40 mouse cellular contexts compared by ENCODE assay signal in genomic region chr19:46169913-46170312, GRCm38 (mm10). TPM values are rescaled to one million over a fixed set of nuclear protein-coding genes. Genes with fewer than 3 reads are reported as not detected.
"Had no signal": no experiment of that assay in that cellular context is flagged by ENCODE, and none has a peak within 500 bp of the region (broad histone marks: within the 10 kb centered on the region; RNA-seq: fewer than 3 reads in every experiment).

No protein-coding gene starts in this region.

- H3K9me3 ChIP-seq: heart, embryonic 13.5 days; heart, embryonic 15.5 days; hindbrain, embryonic 13.5 days; hindbrain, embryonic 15.5 days; kidney, embryonic 15.5 days; limb, embryonic 13.5 days; limb, embryonic 15.5 days; liver, embryonic 12.5 days had no signal

- H3K4me2 ChIP-seq: heart, embryonic 11.5 days; heart, embryonic 13.5 days; heart, embryonic 15.5 days; hindbrain, embryonic 13.5 days; hindbrain, embryonic 15.5 days; kidney, embryonic 15.5 days; limb, embryonic 13.5 days; limb, embryonic 15.5 days; liver, embryonic 12.5 days had no signal

- H3K9ac ChIP-seq: heart, embryonic 13.5 days; heart, embryonic 15.5 days; hindbrain, embryonic 13.5 days; hindbrain, embryonic 15.5 days; kidney, embryonic 15.5 days; limb, embryonic 13.5 days; limb, embryonic 15.5 days; liver, embryonic 12.5 days; liver, embryonic 14.5 days had no signal

- ATAC-seq: hindbrain, postnatal 0 days; intestine, embryonic 16.5 days; liver, embryonic 12.5 days had no signal

- H3K4me1 ChIP-seq: heart, embryonic 13.5 days; heart, embryonic 15.5 days; hindbrain, embryonic 13.5 days; hindbrain, embryonic 15.5 days; kidney, embryonic 15.5 days; limb, embryonic 13.5 days; limb, embryonic 15.5 days; liver, embryonic 12.5 days had no signal

- H3K4me3 ChIP-seq: heart, embryonic 13.5 days; heart, embryonic 15.5 days; hindbrain, embryonic 13.5 days; hindbrain, embryonic 15.5 days; kidney, embryonic 15.5 days; limb, embryonic 13.5 days; limb, embryonic 15.5 days; liver, embryonic 12.5 days had no signal

- H3K27ac ChIP-seq: heart, embryonic 13.5 days; heart, embryonic 15.5 days; hindbrain, embryonic 13.5 days; hindbrain, embryonic 15.5 days; hindbrain, postnatal 0 days; kidney, embryonic 15.5 days; kidney, postnatal 0 days; limb, embryonic 13.5 days; limb, embryonic 15.5 days; liver, embryonic 12.5 days; liver, embryonic 14.5 days had no signal

- DNase-seq: gastrocnemius, postnatal 14 days; gastrocnemius, postnatal 36 days; heart, adult 18-20 months; heart, postnatal 14 days; heart, postnatal 36 days; kidney, adult 11 months; kidney, adult 2 months; kidney, adult 9 months; kidney, postnatal 14 days; kidney, postnatal 36 days; layer of hippocampus, adult 9-11 months; layer of hippocampus, postnatal 36 days; left cerebral cortex, postnatal 4 days had no signal

- H3K27me3 ChIP-seq: heart, embryonic 13.5 days; heart, embryonic 15.5 days; hindbrain, embryonic 13.5 days; hindbrain, embryonic 15.5 days; kidney, embryonic 15.5 days; limb, embryonic 13.5 days; limb, embryonic 15.5 days; liver, embryonic 12.5 days had no signal

RNA-seq across cellular contexts. Expression of gene Pitx3, which starts 21.8 kb away (rescaled TPM):
- total RNA-seq: hematopoietic stem cell, adult 5-6 weeks; layer of hippocampus, adult 18-20 months; layer of hippocampus, adult 8-10 months; layer of hippocampus, postnatal 14 days; layer of hippocampus, postnatal 36 days; left cerebral cortex, adult 18-20 months; left cerebral cortex, adult 8-10 months; left cerebral cortex, postnatal 10 days; left cerebral cortex, postnatal 25 days; left cerebral cortex, postnatal 4 days; liver, adult 2 months had no signal
- polyA plus RNA-seq: heart, postnatal 0 days; hindbrain, postnatal 0 days; intestine, embryonic 14.5 days; intestine, embryonic 16.5 days; kidney, postnatal 0 days; large intestine, adult 2 months; liver, adult 2 months; liver, embryonic 14.5 days had no signal

RNA-seq across cellular contexts. Expression of gene Elovl3, which starts 38.2 kb away (rescaled TPM):
- total RNA-seq: gastrocnemius, adult 8-10 months; gastrocnemius, postnatal 14 days; gastrocnemius, postnatal 36 days; hindbrain, postnatal 0 days; layer of hippocampus, adult 18-20 months; layer of hippocampus, adult 8-10 months; layer of hippocampus, postnatal 14 days; layer of hippocampus, postnatal 36 days; left cerebral cortex, adult 18-20 months; left cerebral cortex, adult 8-10 months; left cerebral cortex, postnatal 10 days; left cerebral cortex, postnatal 25 days; left cerebral cortex, postnatal 4 days had no signal
- polyA plus RNA-seq: heart, embryonic 11.5 days; heart, embryonic 13.5 days; heart, embryonic 15.5 days; heart, postnatal 0 days; hindbrain, embryonic 11.5 days; hindbrain, embryonic 13.5 days; hindbrain, postnatal 0 days; intestine, embryonic 14.5 days; intestine, embryonic 16.5 days; kidney, embryonic 15.5 days; large intestine, adult 2 months; liver, embryonic 12.5 days had no signal
